Mouse (Mus musculus) mouse embryonic stem cell (cell line): ENCODE results near the gene Mmaa.

Experiments used
- in situ Hi-C, 2 experiments: fragments of 300-500 bp; cut with MboI; formaldehyde crosslinking; loops; 1 replicate in 1 of 2; 3 replicates in 1 of 2; pipeline ENCODE4 v1.14.3; 2019 to 2020; ENCODE audit warnings: low sequenced_read_pairs in 2 of 2, low pct_unique_long_range_greater_than_20kb in 1 of 2, mixed read lengths in 1 of 2; ENCODE audit not compliant: unreplicated experiment in 1 of 2

Gene Mmaa

GRCm38 (mm10) chr8:79292712-79293264 lies 1.9 kb downstream of the Mmaa start:
- in situ Hi-C loops, result no loop called here

- in situ Hi-C loops, result no loop called here
These were observed 5.1 kb downstream of the Mmaa start for GRCm38 (mm10) chr8:79289592-79289991.

- in situ Hi-C loops, result no loop called here
These were observed 6.1 kb downstream of the Mmaa start for GRCm38 (mm10) chr8:79288681-79289080.

- in situ Hi-C loops, result no loop called here
These were observed 6.5 kb downstream of the Mmaa start for GRCm38 (mm10) chr8:79288250-79288649.

GRCm38 (mm10) chr8:79286424-79286823 lies 8.3 kb downstream of the Mmaa start:
- in situ Hi-C loops, result no loop called here

GRCm38 (mm10) chr8:79284626-79285025 lies 10.1 kb downstream of the Mmaa start:
- in situ Hi-C loops, result no loop called here

GRCm38 (mm10) chr8:79281376-79281890 lies 13.3 kb downstream of the Mmaa start:
- in situ Hi-C loops, result no loop called here

GRCm38 (mm10) chr8:79277264-79277870 lies 17.4 kb downstream of the Mmaa start:
- in situ Hi-C loops, result no loop called here

- in situ Hi-C loops, result no loop called here
These were observed 19.8 kb downstream of the Mmaa start for GRCm38 (mm10) chr8:79274940-79275339.

- in situ Hi-C loops, result no loop called here
These were observed 21.0 kb downstream of the Mmaa start for GRCm38 (mm10) chr8:79273776-79274175.

- in situ Hi-C loops, result no loop called here
These were observed 22.1 kb downstream of the Mmaa start for GRCm38 (mm10) chr8:79272676-79273075.

GRCm38 (mm10) chr8:79268921-79269320 lies 25.8 kb downstream of the Mmaa start:
- in situ Hi-C loops, result no loop called here

GRCm38 (mm10) chr8:79261920-79262319 lies 32.8 kb downstream of the Mmaa start:
- in situ Hi-C loops, result no loop called here

GRCm38 (mm10) chr8:79256076-79256705 lies 38.5 kb downstream of the Mmaa start:
- in situ Hi-C loops, result no loop called here

GRCm38 (mm10) chr8:79253742-79254141 lies 41.0 kb downstream of the Mmaa start:
- in situ Hi-C loops, result no loop called here

GRCm38 (mm10) chr8:79248470-79248869 lies 46.3 kb downstream of the Mmaa start, which contains the start of gene 1700011L22Rik:
Gene 1700011L22Rik, minus strand, starts transcription at chr8:79248570.
- in situ Hi-C loops, result no loop called here

GRCm38 (mm10) chr8:79243422-79243821 lies 51.3 kb downstream of the Mmaa start:
- in situ Hi-C loops, result no loop called here

GRCm38 (mm10) chr8:79239996-79240395 lies 54.7 kb downstream of the Mmaa start:
- in situ Hi-C loops, result no loop called here

GRCm38 (mm10) chr8:79239320-79239719 lies 55.4 kb downstream of the Mmaa start:
- in situ Hi-C loops, result no loop called here
